Mouse (Mus musculus) hindbrain, embryonic 15.5 days (tissue): Measurements from ENCODE around the gene Gm28047. TPM values are rescaled to one million over a fixed set of nuclear protein-coding genes. Genes with fewer than 3 reads are reported as not detected.
A peak's percentile ranks its signal among the peaks of the same experiment; 100 is the strongest.
"Not testable (repeated sequence)": the region's sequence is repeated elsewhere in the genome, so short reads cannot be mapped to it uniquely, and the experiment has no call there.

ENCODE experiments used
- ATAC-seq: fragments of 200-750 bp; cut with Nextera tagmentation; 2 replicates; pipeline ENCODE4 v1.8.0; 2017; ENCODE audit warnings: low read depth, moderate number of reproducible peaks, moderate TSS enrichment; ENCODE audit not compliant: low FRiP score
- H3K27ac ChIP-seq: fragments of 300-500 bp; sonication (generic); replicated peaks from 2 replicates; pipeline ENCODE4 v1.5.1; 2015; ENCODE audit warnings: mild to moderate bottlenecking, inconsistent platforms
- H3K27me3 ChIP-seq: fragments of 300-500 bp; sonication (generic); 2 replicates; pipeline ENCODE4 v1.6.1; 2015; ENCODE audit warnings: control low read depth, inconsistent platforms
- H3K36me3 ChIP-seq: fragments of 300-500 bp; sonication (generic); 2 replicates; pipeline ENCODE4 v1.6.1; 2015; ENCODE audit warnings: control low read depth, inconsistent platforms
- H3K4me1 ChIP-seq: fragments of 300-500 bp; sonication (generic); replicated peaks from 2 replicates; pipeline ENCODE4 v1.6.1; 2015; ENCODE audit warnings: control low read depth, inconsistent platforms
- H3K4me2 ChIP-seq: fragments of 300-500 bp; sonication (generic); 2 replicates; pipeline ENCODE4 v1.6.1; 2015; ENCODE audit warnings: moderate library complexity, mild to moderate bottlenecking, inconsistent platforms
- H3K4me3 ChIP-seq: fragments of 300-500 bp; sonication (generic); 2 replicates; pipeline ENCODE4 v1.5.1; 2015; ENCODE audit warnings: mild to moderate bottlenecking, inconsistent platforms
- H3K9ac ChIP-seq: fragments of 300-500 bp; sonication (generic); 2 replicates; pipeline ENCODE4 v1.6.1; 2015; ENCODE audit warnings: inconsistent platforms
- H3K9me3 ChIP-seq: fragments of 300-500 bp; sonication (generic); 2 replicates; pipeline ENCODE4 v1.6.1; 2016; ENCODE audit warnings: control low read depth, inconsistent platforms
- WGBS: fragments of 180-500 bp; shearing (Covaris S2); methylation state at CpG from one replicate; pipeline ENCODE4 v1.1.7; 2015; 5-methylcytosine and 5-hydroxymethylcytosine counted together
- polyA plus RNA-seq: library from polyadenylated mRNA; unstranded; fragments of >200 nt; fragmentation: Nextera tagmentation; extraction: Ambion mirVana; gene quantifications from 2 replicates; pipeline ENCODE4 v1.2.1, GENCODE M21; 2015

Gene Gm28047
- polyA plus RNA-seq, 1 experiment from 2014 or later: not detected

DNA sequence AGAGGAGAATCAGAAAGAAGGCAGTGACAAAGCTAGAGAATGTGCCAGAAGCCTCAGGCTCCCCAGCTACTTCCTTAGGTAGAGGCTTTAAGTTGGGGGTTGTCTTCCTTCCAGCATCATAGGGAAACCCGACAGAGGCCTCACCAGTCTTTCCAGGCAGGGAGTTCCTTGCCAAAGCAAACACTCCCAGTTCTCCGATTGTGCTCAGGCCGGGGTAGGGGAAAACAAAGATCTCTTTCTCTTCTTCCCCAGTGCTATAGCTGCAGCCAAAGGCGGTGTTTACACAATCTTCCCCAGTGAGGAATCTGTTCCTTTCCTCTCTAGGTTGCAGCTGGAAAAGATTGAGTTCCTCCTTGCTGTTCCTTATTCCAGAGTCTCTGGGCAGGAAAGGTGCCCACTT, 31.8 kb upstream of the Gm28047 start:
- Histone ChIP-seq H3K36me3 (0 out of 2 replicates have a peak, but pooled peaks cover 3% of the 10 kb centered on the region), H3K4me1 (peaks cover 11% of the 10 kb centered on the region; the same call in 1 of the 2 replicates), H3K4me2 (no peak overlapping the region), H3K4me3 (no peak overlapping the region), H3K27me3 (no peaks in the 10 kb centered on the region), H3K9ac (no peak overlapping the region), H3K9me3 (no peaks in the 10 kb centered on the region), H3K27ac (peak overlapping the region; percentile 80)
- WGBS: 15% methylated on average over 4 of the region's 4 CpGs
- peak; percentile 54; the same call in 1 of the 2 replicates for ATAC-seq

DNA sequence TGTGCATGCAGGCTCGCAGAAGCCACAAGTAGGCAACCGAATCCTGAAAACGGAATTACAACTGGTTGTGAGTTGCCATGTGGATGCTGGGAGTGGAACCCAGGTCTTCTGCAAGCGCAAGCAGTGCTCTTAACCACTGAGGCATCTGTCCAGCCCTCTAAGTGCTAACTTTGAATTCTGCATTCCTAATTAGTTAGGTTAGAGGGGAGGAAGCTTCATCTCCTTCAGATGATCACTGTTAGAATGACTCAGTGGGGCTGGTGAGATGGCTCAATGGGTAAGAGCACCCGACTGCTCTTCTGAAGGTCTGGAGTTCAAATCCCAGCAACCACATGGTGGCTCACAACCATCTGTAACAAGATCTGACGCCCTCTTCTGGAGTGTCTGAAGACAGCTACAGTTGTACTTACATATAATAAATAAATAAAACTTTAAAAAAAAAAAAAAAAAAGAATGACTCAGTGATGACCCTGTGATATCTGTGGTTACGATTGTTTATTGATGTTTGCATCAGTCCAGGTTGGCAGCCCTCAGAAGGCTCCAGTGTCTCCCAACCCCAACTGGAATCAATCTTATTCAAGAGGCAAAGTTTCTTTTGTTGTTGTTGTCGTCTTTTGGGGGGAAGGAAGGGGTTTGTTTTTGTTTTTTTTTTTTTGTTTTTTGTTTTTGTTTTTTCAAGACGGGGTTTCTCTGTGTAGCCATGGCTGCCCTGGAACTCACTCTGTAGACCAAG, 27.2 kb upstream of the Gm28047 start:
- H3K27me3 ChIP-seq, ATAC-seq, H3K4me3 ChIP-seq, H3K4me1 ChIP-seq, H3K36me3 ChIP-seq, H3K27ac ChIP-seq, H3K4me2 ChIP-seq, H3K9me3 ChIP-seq, H3K9ac ChIP-seq: not testable (repeated sequence)
- WGBS: 87% methylated on average over 9 of the region's 9 CpGs

DNA sequence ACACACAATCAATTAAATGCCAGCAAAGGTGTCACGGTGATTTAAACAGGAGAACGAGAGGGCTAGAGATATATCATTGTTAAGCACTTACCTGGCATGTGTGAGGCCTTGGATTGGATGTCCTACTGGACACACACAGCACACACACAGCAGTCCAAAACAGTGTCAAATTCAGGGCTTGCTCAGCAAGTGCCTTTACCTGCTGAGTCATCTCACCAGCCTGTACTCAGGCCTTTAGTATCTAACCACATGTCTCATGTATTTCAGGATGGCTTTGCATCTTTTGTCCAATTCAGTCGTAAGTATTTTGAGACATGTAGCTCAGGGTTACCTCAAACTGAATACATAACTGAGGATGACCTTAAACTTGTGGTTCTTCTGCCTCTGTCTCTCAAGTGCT, 26.2 kb upstream of the Gm28047 start:
- no peak overlapping the region for H3K4me3 ChIP-seq
- no peaks in the 10 kb centered on the region for H3K9me3 ChIP-seq
- ATAC-seq: no peak
- H3K4me2 ChIP-seq: no peak overlapping the region
- H3K27ac ChIP-seq: no peak overlapping the region
- H3K36me3 ChIP-seq: no peaks in the 10 kb centered on the region
- H3K9ac ChIP-seq: no peak overlapping the region
- WGBS: 85% methylated on average over 3 of the region's 3 CpGs
- H3K4me1 ChIP-seq: no peaks in the 10 kb centered on the region
- no peaks in the 10 kb centered on the region for H3K27me3 ChIP-seq

DNA sequence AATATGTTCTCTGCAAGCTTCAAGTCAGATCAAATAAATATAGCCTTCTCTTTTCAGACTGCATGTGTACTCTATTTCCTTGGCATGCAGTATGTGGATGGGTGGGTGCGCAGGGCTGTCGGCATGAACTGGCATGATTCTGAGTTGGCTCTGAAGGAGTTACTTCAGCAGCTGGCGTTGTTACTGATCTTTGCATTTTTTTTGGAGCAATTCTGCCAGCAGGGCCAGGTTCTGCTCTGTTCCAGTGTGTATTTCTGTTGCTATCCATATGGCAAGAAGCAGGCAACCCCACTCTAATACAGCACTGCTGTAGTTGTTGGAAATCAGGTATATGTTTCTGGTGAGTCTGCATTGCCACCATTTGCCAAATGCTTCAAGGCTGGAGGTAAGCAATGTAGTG, 10.9 kb upstream of the Gm28047 start:
- Histone ChIP-seq H3K27me3 (no peaks in the 10 kb centered on the region), H3K4me2 (no peak overlapping the region), H3K9ac (no peak overlapping the region), H3K4me3 (no peak overlapping the region), H3K36me3 (no peaks in the 10 kb centered on the region), H3K9me3 (no peaks in the 10 kb centered on the region), H3K4me1 (no peaks in the 10 kb centered on the region), H3K27ac (no peak overlapping the region)
- 71% methylated on average over 3 of the region's 3 CpGs for WGBS
- ATAC-seq: no peak

DNA sequence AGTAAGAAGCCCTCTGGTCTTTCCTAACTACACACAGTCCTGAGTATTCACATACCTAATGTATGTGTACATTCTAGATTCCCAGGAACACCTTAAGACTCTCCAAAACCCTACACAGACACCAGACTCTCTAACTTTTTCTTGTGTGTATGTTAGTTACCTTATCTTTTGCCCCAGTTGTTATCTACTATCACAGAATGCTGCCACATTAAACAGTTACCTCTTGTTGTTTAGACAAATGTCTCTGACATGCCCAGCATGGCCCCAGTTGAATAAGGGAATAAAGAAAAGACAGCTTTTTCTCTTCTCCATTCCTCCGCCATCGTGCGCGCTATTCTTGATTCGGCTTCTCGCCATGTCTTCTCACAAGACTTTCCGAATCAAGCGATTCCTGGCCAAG, 9.8 kb upstream of the Gm28047 start:
- H3K9me3 ChIP-seq: no peaks in the 10 kb centered on the region
- H3K27me3 ChIP-seq: no peaks in the 10 kb centered on the region
- no peak for ATAC-seq
- no peak overlapping the region for H3K9ac ChIP-seq
- no peaks in the 10 kb centered on the region for H3K36me3 ChIP-seq
- no peaks in the 10 kb centered on the region for H3K4me1 ChIP-seq
- no peak overlapping the region for H3K27ac ChIP-seq
- 93% methylated on average over 8 of the region's 8 CpGs for WGBS
- no peak overlapping the region for H3K4me3 ChIP-seq
- H3K4me2 ChIP-seq: no peak overlapping the region

DNA sequence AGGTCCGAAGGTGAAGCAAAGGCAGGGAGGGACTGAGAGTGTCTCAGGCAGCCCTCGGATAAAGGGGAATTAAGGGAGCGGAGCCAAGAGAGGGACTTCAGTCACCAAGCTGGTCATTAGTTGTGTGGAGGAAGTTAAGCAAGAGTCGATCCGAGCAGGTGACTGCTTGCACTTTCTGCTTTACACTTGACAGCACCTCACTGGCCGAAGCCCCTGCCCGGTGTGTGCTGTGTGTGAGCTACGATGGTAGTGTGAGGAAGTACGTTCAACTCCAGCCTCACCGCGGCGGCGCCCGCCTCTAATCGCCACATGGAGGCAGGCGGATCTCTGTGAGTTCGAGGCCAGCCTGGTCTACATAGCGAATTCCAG, 804 bp upstream of the Gm28047 start:
- Histone ChIP-seq H3K4me3 (peak overlapping the region; percentile 62), H3K36me3 (no peaks in the 10 kb centered on the region), H3K4me2 (peak overlapping the region; percentile 72), H3K9ac (peak overlapping the region; percentile 62), H3K4me1 (peaks cover 24% of the 10 kb centered on the region), H3K27ac (peak overlapping the region; percentile 93), H3K9me3 (no peaks in the 10 kb centered on the region), H3K27me3 (no peaks in the 10 kb centered on the region)
- ATAC-seq: peak; percentile 37; the same call in 1 of the 2 replicates
- WGBS: 1% methylated on average over 18 of the region's 18 CpGs

DNA sequence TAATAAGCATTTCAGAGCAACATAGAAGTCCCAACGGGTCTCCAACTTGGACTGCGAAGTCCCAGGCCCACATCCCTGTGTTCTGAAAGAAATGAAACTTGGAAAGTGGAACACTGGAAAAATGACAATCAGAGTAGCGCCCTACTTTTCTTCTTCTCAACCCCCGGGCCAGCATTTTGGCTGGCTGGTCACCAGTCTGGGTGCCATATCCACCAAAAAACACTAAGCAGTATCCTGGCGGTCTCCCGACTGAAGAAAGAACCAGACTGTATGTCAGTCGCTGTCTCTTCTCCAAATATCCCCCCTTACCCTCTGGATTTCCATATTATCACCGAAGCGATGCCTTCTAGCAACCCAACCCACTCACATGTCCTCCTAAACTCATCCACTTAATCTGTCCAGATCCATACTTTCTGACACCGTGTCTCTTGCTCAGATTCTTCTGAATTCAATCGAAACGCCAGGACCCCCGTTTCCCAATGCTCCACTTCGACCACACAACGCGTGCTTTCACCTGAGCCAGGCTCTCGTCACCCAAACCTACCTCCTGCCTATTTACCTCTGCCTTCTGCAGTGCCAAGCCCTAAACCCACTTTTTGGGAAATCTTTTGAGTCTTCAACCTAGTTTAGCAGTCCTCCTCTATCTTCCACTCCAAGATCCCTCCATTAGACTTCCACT, 437 bp downstream of the Gm28047 start:
- Histone ChIP-seq H3K4me3 (peak overlapping the region; percentile 62), H3K36me3 (no peaks in the 10 kb centered on the region), H3K4me2 (peak overlapping the region; percentile 72), H3K4me1 (peaks cover 24% of the 10 kb centered on the region), H3K27me3 (no peaks in the 10 kb centered on the region), H3K9me3 (no peaks in the 10 kb centered on the region), H3K9ac (peak overlapping the region; percentile 38), H3K27ac (peak overlapping the region; percentile 93; the same call in 1 of the 2 replicates)
- ATAC-seq: no peak; the same call in 1 of the 2 replicates
- 6% methylated on average over 17 of the region's 17 CpGs for WGBS

DNA sequence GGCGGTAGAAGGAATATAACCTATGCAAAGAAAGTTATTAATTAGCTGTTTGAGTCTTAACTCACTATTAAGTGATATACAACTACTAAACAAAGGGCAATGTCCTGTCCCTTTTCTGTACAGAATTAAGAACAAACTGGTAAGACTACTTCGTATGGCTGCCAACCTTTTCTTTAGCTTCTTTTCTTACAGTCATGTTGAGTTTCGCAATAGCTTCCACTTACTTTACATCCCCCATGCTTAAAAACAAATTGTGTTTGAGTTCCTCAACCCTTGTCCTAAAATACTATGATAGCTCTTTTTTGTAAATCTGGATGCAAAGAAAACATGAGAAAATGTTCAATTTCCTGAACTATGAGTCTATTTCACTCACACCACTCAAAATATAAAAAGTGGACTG, 1.7 kb downstream of the Gm28047 start:
- H3K4me1 ChIP-seq: peaks cover 24% of the 10 kb centered on the region
- no peak overlapping the region for H3K9ac ChIP-seq
- no peaks in the 10 kb centered on the region for H3K9me3 ChIP-seq
- H3K27ac ChIP-seq: no peak overlapping the region
- no peak for ATAC-seq
- 92% methylated on average over 3 of the region's 3 CpGs for WGBS
- no peaks in the 10 kb centered on the region for H3K36me3 ChIP-seq
- H3K4me3 ChIP-seq: no peak overlapping the region
- no peaks in the 10 kb centered on the region for H3K27me3 ChIP-seq
- H3K4me2 ChIP-seq: peak overlapping the region; percentile 38; the same call in 1 of the 2 replicates

DNA sequence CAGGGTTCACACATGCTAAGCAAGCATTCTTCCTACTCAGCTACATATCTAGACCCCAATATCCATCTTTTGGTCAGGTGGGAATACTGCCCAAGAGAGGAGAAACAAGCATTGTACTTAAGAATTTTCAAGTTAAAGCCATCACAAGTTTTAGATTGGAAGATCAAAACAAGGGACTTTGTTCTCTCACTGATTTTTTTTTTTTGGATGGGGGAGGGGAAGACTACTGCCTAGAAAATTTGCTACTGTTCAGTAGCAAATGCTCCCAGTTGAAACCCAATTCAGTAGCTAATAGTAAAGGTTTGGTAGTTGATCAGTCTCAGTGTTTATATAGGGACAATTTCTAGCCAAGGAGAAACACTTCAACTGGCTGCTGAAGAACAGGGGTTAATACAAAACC, 2.3 kb downstream of the Gm28047 start:
- Histone ChIP-seq H3K27me3 (no peaks in the 10 kb centered on the region), H3K9ac (no peak overlapping the region), H3K4me3 (no peak overlapping the region), H3K36me3 (no peaks in the 10 kb centered on the region), H3K4me1 (peaks cover 24% of the 10 kb centered on the region), H3K4me2 (no peak overlapping the region), H3K9me3 (no peaks in the 10 kb centered on the region), H3K27ac (no peak overlapping the region)
- no peak for ATAC-seq

DNA sequence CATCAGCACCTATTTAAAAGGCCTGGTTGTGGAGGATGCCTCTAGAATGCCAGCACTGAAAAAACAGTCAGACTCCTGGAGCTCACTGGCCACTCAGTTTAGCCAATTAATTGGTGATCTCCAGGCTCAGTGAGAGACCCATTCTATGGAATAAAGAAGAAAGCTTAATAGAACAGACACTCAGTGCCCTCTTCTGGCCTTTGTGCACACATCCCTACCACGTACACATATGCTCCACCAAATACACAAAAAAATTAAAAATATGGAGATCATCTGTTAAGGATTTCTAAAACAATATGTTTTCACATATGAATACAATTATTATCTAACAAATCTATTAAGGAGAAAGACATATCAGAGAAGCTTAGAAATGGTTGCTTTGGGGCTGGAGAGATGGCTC, 4.1 kb downstream of the Gm28047 start:
- Histone ChIP-seq H3K4me1 (peaks cover 19% of the 10 kb centered on the region), H3K4me3 (no peak overlapping the region), H3K9ac (no peak overlapping the region), H3K27ac (no peak overlapping the region), H3K36me3 (no peaks in the 10 kb centered on the region), H3K4me2 (no peak overlapping the region), H3K9me3 (no peaks in the 10 kb centered on the region), H3K27me3 (no peaks in the 10 kb centered on the region)
- ATAC-seq: no peak
- WGBS: 91% methylated on average over 1 of the region's 1 CpGs

DNA sequence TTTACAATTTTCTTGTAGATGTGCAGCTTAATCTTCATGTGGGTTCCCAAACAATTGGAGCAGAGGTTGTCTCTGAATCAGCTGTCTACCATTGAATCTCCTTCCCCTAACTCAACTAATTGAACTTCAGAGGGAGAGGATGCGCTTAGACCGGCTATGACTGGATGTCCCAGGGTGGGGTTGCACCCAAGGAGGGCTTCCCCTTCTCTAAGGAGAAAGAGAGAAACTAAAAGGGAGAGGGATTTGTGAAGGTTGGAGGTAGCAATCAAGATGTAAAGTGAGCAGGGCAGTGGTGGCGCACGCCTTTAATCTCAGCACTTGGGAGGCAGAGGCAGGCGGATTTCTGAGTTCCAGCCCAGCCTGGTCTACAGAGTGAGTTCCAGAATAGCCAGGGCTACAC, 5.4 kb downstream of the Gm28047 start:
- Histone ChIP-seq H3K27ac (no peak overlapping the region), H3K4me1 (peaks cover 17% of the 10 kb centered on the region), H3K36me3 (no peaks in the 10 kb centered on the region), H3K4me3 (no peak overlapping the region), H3K27me3 (no peaks in the 10 kb centered on the region), H3K4me2 (no peak overlapping the region), H3K9me3 (no peaks in the 10 kb centered on the region), H3K9ac (no peak overlapping the region)
- ATAC-seq: no peak
- WGBS: 98% methylated on average over 5 of the region's 5 CpGs

DNA sequence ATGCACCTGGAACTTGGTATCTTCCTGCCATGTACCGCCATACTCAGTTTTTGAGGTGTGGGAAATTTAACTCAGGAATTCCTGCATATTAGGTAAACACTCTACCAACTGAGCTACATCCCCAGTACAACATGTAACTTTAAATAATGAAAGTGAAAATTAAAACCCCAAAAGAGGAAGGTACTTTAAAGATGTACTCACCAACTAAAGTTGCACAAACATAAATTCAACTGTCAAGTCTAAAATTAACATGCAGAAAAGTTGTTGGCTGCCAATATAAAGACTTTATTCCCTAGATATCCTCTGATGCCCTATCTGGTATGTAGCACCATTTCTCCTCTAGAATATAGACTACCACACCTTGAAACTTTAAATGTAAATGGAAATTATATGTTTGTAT, 7.2 kb downstream of the Gm28047 start:
- 98% methylated on average over 1 of the region's 1 CpGs for WGBS
- H3K9me3 ChIP-seq: no peaks in the 10 kb centered on the region
- H3K27me3 ChIP-seq: no peaks in the 10 kb centered on the region
- no peak overlapping the region for H3K27ac ChIP-seq
- no peak overlapping the region for H3K9ac ChIP-seq
- no peak for ATAC-seq
- no peak overlapping the region for H3K4me3 ChIP-seq
- no peaks in the 10 kb centered on the region for H3K36me3 ChIP-seq
- H3K4me1 ChIP-seq: peaks cover 4% of the 10 kb centered on the region; the same call in 1 of the 2 replicates
- no peak overlapping the region for H3K4me2 ChIP-seq
